Mouse (Mus musculus) liver, adult 2 months (tissue): ENCODE data around the gene Fbxo36. TPM values are rescaled to one million over a fixed set of nuclear protein-coding genes. Genes with fewer than 3 reads are reported as not detected.

ENCODE experiments used
- DNase-seq: peaks from one replicate; pipeline ENCODE4 v3.0.0-alpha.2; 2011; ENCODE audit warnings: low read depth, low spot score; ENCODE audit errors: extremely low read depth
- H3K27ac ChIP-seq: fragments of 200-500 bp; replicated peaks from 2 replicates; pipeline ENCODE4 v1.5.1; 2012; ENCODE audit warnings: low read depth, mild to moderate bottlenecking, control low read depth, inconsistent platforms, low read length; ENCODE audit not compliant: insufficient read depth
- H3K27me3 ChIP-seq: fragments of 200-500 bp; 2 replicates; pipeline ENCODE4 v1.6.1; 2012; ENCODE audit warnings: mild to moderate bottlenecking, moderate library complexity, low read length, inconsistent platforms; ENCODE audit not compliant: control insufficient read depth, insufficient read depth
- H3K36me3 ChIP-seq: fragments of 200-500 bp; 2 replicates; pipeline ENCODE4 v1.6.1; 2012; ENCODE audit warnings: low read length, inconsistent platforms; ENCODE audit not compliant: control insufficient read depth, insufficient read depth
- H3K4me1 ChIP-seq: fragments of 200-500 bp; 2 replicates; pipeline ENCODE4 v1.6.1; 2011; ENCODE audit warnings: low read length; ENCODE audit not compliant: control insufficient read depth, insufficient read depth
- H3K4me3 ChIP-seq: fragments of 200-500 bp; 2 replicates; pipeline ENCODE4 v1.5.1; 2011; ENCODE audit warnings: low read depth, mild to moderate bottlenecking, control low read depth, low read length, moderate library complexity; ENCODE audit not compliant: insufficient read depth
- H3K79me2 ChIP-seq: fragments of 200-500 bp; 2 replicates; pipeline ENCODE4 v1.6.1; 2012; ENCODE audit warnings: inconsistent platforms, mild to moderate bottlenecking, low read length, moderate library complexity; ENCODE audit not compliant: control insufficient read depth, insufficient read depth
- H3K9ac ChIP-seq: fragments of 200-500 bp; 2 replicates; pipeline ENCODE4 v1.6.1; 2012; ENCODE audit warnings: low read depth, mild to moderate bottlenecking, control low read depth, inconsistent platforms, low read length
- CTCF ChIP-seq: fragments of 200-500 bp; IDR thresholded peaks from 2 replicates; pipeline ENCODE4 v1.5.1; 2011; ENCODE audit warnings: low read depth, low read length, control low read depth
- POLR2A ChIP-seq: fragments of 200-500 bp; IDR thresholded peaks from 2 replicates; pipeline ENCODE4 v1.6.1; 2011; ENCODE audit warnings: low read length, control low read depth; ENCODE audit not compliant: insufficient read depth; ENCODE audit errors: extremely low read depth
- WGBS: fragments of 180-500 bp; shearing (Covaris S2); methylation state at CpG from one replicate; pipeline ENCODE4 v1.1.7; 2018; 5-methylcytosine and 5-hydroxymethylcytosine counted together
- polyA plus RNA-seq: library from polyadenylated mRNA; depleted of rRNA; stranded (reverse); fragments of >200 nt; gene quantifications from 2 replicates; pipeline ENCODE4 v1.2.3, GENCODE M21; 2012
- total RNA-seq: library from RNA; depleted of rRNA; stranded (reverse); fragments of >200 nt; gene quantifications from 2 replicates; pipeline ENCODE4 v1.2.3, GENCODE M21; 2014

Gene Fbxo36
- total and polyA plus RNA-seq, 2 experiments, result 5.6 to 6.8 TPM

DNA sequence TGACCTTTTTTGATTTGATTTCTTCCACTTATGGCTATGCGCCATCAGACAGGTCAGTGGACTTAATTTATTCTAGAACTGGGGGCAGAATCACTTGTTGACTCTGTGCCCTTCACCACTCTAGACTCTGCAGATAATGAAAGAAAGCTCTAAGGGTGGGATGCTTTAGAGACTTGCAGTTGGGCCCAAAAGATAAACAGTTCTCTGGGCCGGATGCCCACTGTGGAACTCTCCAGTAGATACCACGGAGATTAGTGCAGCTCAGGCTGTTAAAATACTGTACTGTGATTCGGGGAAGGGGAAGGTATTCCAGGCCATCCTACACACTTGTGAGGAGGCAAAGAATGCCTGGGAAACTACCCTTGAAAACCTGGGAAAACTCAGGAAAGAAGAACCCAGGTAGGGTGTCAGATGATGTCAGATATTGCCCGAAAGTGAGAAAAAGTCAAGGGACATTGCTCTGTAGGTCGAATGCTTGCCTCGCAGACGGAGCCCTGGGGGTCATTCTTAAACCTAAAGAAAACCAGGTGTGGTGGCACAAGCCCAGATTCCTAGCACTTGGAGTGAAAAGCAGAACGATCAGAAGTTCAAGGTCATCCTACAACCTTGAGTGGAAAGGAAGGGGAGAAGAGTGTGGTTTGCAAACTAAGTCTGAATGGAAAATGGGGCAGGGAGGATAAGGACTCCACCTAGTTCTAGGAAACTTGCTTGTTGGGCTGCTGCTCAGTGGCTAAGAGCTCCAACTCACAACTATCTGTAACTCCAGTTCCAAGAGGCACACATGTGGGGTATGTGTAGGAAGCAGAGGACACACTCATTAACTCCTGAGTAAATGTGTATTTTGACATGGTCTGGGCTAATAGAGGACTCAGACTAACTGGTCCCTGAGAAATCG, 21.0 kb downstream of the Fbxo36 start:
- no peak overlapping the region for H3K9ac ChIP-seq
- DNase-seq, result no peak
- WGBS, result 68% methylated on average over 10 of the region's 10 CpGs
- no peak overlapping the region for H3K4me3 ChIP-seq
- TF ChIP-seq POLR2A (no peak), CTCF (no peak)
- H3K4me1 ChIP-seq, result no peaks in the 10 kb centered on the region
- H3K27ac ChIP-seq, result no peak overlapping the region
- H3K79me2 ChIP-seq, result no peaks in the 10 kb centered on the region
- H3K27me3 ChIP-seq, result no peaks in the 10 kb centered on the region
- H3K36me3 ChIP-seq, result no peaks in the 10 kb centered on the region

DNA sequence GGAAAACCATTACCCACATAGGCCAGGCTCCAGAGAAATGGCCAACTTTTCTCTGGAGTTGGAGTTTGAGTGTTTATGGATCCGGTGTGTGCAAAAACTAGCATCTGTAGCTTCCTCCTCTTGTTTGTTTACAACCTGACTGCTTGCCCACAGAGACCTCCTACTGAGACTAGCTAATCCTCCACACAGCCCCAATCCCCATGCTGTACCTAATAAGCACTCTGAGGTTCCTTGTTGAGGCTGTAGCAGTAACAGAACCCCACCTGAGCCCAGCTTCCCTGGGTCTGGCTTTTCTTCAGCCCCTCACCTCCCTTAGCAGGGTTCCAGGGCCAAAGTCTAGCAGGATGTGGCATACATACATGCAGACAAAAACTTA, 21.6 kb downstream of the Fbxo36 start:
- Histone ChIP-seq H3K4me1 (no peaks in the 10 kb centered on the region), H3K27ac (no peak overlapping the region), H3K79me2 (no peaks in the 10 kb centered on the region), H3K36me3 (no peaks in the 10 kb centered on the region), H3K9ac (no peak overlapping the region), H3K27me3 (no peaks in the 10 kb centered on the region), H3K4me3 (no peak overlapping the region)
- no peak for TF ChIP-seq POLR2A
- no peak for TF ChIP-seq CTCF
- DNase-seq, result no peak
- 88% methylated on average over 1 of the region's 1 CpGs for WGBS

DNA sequence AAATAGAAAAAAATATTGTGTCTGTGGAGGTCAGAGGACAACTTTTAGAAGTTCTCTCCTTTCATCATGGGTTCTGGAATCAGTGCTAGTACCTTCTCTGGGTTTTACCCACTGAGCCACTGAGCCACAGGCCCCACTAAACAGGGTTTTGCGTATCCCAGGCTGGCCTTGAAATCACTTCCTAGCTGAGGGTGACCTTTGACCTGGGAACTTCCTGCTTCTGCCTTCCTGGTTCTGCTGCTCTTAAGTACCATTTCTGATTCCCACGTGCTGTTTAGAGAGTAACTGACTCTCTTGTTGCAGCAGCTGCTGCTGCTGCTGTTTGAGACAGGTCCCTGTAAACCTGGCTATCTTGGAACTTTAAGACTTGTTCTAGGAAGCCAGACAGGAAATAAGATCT, 25.0 kb downstream of the Fbxo36 start:
- Histone ChIP-seq H3K9ac (no peak overlapping the region), H3K27ac (no peak overlapping the region), H3K79me2 (no peaks in the 10 kb centered on the region), H3K36me3 (no peaks in the 10 kb centered on the region), H3K4me3 (no peak overlapping the region), H3K4me1 (no peaks in the 10 kb centered on the region), H3K27me3 (no peaks in the 10 kb centered on the region)
- WGBS, result 27% methylated on average over 2 of the region's 2 CpGs
- DNase-seq, result no peak
- TF ChIP-seq POLR2A (no peak), CTCF (no peak)

DNA sequence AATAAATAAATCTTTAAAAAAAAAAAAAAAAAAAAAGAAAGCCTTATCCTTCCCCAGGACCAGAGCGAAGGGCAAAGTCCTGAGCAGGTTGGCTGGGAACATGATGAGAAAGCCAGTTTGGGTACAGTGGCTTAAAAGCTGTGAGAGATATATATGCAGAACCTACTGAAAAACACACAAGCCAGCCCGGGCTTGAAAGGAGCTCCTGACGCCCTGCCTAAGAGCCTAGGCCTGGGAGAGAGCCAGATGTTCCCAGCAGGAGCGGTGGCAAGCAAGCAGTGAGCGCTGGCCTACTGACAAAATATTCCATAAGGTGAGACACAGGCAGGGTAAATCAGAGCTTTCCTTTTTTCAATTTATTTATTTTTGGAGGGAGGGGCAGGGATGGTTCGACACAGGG, 26.6 kb downstream of the Fbxo36 start:
- H3K4me1 ChIP-seq, result peaks cover 6% of the 10 kb centered on the region; the same call in 1 of the 2 replicates
- WGBS, result 93% methylated on average over 6 of the region's 6 CpGs
- H3K4me3 ChIP-seq, result no peak overlapping the region
- H3K27me3 ChIP-seq, result no peaks in the 10 kb centered on the region
- no peak for TF ChIP-seq POLR2A
- TF ChIP-seq CTCF, result no peak
- no peak overlapping the region for H3K9ac ChIP-seq
- H3K27ac ChIP-seq, result no peak overlapping the region
- no peak for DNase-seq
- H3K79me2 ChIP-seq, result no peaks in the 10 kb centered on the region
- no peaks in the 10 kb centered on the region for H3K36me3 ChIP-seq

DNA sequence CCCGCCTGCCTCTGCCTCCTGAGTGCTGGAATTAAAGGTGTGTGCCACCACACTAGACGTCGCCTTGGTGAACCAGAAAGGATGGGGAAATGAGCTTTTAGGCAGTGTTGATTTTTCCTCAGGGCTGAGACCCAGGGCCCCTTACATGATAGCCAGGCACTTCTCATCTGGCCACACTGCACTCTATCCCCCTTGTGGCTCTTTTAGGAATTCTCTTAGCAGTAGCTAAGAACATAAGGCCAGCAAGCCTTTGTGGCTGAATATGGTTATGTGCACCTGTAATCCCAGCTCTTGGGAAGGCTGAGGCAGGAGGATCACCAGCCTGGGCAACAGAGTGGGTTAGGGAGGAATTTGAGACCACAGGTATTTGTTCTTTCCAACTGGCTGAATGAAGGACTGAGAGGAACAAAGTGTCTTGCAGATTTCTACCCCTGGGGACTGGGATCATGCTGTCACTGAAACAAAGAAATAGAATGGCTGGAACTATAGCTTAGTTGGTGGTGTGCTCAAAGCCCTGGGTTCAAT, 27.1 kb downstream of the Fbxo36 start:
- TF ChIP-seq POLR2A (no peak), CTCF (no peak)
- H3K27me3 ChIP-seq, result no peaks in the 10 kb centered on the region
- no peak overlapping the region for H3K4me3 ChIP-seq
- H3K27ac ChIP-seq, result no peak overlapping the region
- H3K4me1 ChIP-seq, result peaks cover 11% of the 10 kb centered on the region
- DNase-seq, result no peak
- H3K9ac ChIP-seq, result no peak overlapping the region
- no peaks in the 10 kb centered on the region for H3K36me3 ChIP-seq
- WGBS, result 100% methylated on average over 3 of the region's 3 CpGs
- no peaks in the 10 kb centered on the region for H3K79me2 ChIP-seq

DNA sequence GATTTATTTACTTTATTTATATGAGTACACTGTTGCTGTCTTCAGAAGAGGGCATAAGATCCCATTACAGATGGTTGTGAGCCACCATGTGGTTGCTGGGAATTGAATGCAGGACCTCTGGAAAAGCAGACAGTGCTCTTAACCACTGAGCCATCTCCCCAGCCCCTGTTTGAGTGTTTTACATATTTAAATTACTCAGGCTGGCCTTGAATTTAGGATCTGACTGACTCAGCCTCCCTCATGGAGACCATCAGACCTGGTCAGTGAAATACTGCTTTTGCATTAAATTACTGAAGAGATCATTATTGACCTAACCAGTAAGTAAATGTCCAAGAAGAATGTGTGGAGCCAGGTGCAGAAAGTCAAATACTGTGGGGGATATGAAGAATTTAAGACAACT, 28.7 kb downstream of the Fbxo36 start:
- TF ChIP-seq POLR2A, result no peak
- TF ChIP-seq CTCF, result no peak
- Histone ChIP-seq H3K79me2 (no peaks in the 10 kb centered on the region), H3K4me3 (no peak overlapping the region), H3K9ac (no peak overlapping the region), H3K4me1 (peaks cover 13% of the 10 kb centered on the region), H3K27me3 (no peaks in the 10 kb centered on the region), H3K36me3 (no peaks in the 10 kb centered on the region), H3K27ac (no peak overlapping the region)
- DNase-seq, result no peak
